Mouse (Mus musculus) forelimb bud, embryonic 11.5 days (tissue): ENCODE measurements around the gene Hs3st5.
"Not testable (repeated sequence)": the region's sequence is repeated elsewhere in the genome, so short reads cannot be mapped to it uniquely, and the experiment has no call there.

Source experiments
- DNase-seq: peaks from one replicate; pipeline ENCODE4 v3.0.0-alpha.2; 2012; ENCODE audit warnings: low read depth, low spot score

Hs3st5 gene

DNA sequence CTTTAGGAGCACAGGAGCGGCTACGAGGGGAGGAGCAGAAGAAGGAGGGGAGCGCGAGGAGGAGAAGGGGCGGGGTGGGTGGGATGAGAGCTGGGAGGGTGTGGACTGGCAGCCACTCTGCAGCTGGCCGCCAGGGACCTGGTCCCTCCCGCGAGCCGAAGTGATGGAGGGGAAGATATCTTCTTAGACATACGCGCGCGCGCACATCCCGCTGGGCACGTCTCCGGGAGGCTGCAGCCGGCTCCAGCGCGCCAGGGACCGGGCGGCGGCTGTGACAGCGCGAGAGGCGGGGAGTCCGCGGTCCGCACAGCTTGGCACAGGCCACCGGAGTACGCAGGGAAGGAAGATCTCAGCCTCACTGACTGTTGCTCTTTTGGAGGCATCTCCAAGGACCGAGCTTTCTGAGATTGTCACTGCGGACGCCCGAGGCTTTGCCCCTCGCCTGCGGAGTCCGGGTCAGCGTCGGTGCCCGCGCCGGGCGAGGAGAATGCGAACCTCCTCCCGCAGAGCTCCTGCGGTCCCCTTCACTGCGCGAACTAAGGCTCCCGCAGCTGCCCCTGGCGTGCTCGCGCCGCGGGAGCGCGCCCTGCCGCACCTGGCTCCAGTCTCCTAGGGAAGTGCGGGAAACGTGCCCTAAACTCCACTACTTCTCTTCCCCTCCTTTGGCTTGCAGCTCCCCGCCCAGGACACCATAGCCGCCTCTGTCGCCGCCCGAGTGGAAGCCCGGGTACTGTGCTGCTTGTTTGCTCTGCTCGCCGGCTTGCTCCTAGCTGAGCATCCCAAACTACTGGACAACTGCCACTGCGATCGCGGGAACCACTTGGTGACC is at the start of gene Hs3st5:
Hs3st5 (plus strand) TSS at position 88 of the 829 bp plus-strand sequence.
- DNase-seq: peak; percentile 10

DNA sequence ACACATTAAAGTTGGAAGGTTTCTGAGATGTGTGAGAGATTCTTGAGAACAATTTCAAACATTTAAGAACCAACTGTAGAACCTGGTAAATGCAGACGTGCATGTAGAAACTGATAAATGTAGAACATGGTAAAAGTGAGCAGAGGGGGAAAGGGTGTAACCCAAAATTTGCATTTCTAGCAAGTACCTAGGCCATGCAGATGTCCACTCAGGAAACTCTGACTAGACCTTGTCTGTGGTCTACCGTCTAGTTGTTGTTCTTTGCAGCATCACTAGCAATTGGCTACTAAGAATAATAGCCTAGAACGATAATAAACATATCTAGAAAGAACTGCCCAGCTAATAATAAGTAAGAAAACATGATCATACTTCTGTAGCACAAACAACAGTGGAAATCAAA is 38.0 kb upstream of the Hs3st5 start:
- DNase-seq: no peak

DNA sequence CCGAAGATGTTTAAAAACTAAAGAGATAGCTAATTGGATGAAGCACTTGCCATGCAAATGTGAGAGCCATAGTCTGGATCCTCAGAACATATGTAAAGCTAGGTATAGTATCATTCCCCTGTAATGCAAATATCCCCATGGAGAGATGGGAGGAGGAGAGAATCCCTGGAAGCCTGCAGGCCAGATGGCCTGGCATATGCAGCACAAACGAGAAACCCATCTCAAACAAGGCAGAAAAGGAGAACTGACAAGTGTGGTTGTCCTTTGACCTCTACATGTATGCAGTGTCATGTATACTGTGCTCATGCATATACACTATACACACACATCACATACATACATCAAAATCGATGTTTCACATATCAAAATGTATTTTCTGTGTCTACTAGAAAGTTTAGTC is 35.5 kb upstream of the Hs3st5 start:
- no peak for DNase-seq

DNA sequence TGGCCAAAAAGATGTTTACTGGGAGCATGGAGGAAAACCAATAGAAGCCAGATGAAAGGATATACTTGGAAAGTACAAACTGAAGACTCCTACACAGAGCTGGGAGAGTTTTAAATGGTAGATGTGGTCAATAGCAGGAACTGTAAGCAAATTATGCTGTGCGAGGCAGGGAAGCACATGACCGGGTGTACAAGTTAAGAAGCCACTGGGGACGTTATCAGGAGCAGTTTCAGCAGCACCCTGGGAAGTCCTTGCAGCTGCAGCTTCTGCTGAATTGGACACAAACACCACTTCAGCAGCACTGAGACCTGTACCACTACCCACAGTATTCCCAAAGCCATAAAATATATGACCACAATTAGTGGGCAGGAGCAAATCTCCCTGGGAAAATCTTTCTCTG is 31.8 kb upstream of the Hs3st5 start:
- peak; percentile 2 for DNase-seq

DNA sequence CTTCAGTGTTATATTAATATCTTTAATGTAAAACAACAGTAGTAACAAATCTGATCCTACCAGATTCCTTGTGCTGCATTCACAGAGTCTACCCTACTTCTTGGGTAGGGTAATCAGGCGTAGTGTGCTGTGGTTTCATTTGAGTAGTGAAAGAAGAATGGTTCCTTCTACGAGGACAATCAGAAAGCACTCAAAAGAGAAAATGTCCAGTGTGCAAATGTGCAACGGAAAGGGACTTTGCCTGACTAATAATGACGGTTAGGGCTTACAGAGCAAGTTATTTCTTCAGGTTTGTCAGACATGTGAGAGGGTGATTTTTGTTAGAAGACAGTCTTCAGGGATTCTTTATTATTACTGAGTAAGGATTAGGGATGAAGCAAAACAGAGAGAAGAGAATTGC is 29.1 kb upstream of the Hs3st5 start:
- DNase-seq: no peak

DNA sequence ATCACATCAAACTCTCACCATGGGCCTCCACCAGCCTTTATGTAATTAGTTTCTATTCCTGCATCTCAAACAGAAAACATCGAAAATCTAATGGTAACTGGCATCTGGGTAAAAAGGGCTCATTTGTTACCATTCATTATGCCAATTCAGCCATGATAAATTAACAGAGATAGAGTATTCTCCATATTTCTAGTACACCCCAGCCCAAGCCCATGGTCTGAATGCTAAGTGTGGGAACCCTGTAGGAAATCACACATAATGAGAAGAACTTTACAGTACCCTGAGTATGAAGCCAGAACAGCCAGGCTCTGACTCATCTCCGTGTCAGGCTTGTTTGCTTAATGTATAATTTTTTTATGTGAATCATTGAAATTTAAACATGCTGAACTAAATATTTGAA is 23.3 kb upstream of the Hs3st5 start:
- no peak for DNase-seq

DNA sequence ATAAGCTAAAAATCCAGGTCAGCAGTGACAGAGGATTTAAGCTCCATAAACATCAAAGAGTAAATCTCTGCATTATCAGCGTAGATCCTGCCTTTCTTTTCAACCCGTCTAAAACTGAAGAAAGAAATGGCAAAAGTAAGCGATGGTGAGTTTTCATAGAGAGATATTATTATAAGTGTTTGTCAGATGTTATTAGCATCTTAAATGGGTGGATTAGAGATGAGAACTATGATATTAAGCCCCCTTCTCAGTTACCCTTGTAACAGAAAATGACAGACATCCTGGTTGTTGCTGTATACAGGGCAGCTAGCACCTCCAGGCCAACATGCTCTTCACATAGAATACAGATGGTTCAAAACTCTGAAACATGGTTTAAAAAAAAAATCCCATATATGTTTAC is 22.6 kb upstream of the Hs3st5 start:
- no peak for DNase-seq

DNA sequence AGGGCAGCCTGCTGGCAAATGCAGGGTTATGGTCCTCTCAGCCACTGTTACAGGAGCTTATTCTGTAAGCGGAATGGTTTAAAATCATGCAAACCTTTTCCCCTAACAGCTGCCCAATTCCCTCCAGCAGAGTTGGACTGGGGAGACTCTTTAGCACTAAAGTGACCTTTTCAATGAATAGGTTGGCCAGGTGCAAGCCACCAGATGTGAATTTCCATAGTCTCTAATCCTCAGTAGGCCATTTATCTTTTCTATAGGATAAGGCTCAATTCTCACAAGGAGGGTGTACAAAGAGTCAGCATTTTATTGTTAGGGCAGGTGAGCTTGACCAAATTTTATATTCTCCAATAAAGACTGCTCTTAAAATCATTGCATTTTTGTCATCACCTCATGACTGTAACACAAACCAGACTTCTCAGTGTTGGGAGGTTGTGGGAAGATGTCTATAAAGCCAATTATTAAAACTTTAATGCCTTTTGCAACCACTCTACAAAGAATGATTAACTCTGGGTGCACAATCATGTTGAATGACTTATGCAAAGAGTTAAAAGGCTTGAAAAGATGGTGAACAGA is 21.8 kb upstream of the Hs3st5 start:
- DNase-seq: peak; percentile 71

DNA sequence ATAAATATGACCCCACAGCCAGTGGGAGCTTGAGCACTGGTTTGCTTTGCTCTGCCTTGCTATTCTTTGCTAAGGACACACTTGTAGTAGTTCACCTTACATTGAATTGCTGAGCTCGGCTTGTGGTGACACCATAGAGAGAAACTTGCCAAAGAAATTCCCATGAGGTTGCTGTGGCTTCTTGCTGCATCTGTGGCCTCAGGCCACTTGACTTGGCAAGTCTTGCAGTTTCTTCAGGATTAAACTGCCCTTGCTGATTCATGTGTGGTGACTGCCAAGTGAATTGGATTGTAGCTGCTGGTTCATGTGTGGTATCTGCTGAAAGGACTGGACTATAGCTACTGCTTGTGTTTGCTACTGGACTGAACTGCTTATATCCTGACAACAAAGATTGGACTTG is 13.0 kb upstream of the Hs3st5 start:
- DNase-seq: no peak

DNA sequence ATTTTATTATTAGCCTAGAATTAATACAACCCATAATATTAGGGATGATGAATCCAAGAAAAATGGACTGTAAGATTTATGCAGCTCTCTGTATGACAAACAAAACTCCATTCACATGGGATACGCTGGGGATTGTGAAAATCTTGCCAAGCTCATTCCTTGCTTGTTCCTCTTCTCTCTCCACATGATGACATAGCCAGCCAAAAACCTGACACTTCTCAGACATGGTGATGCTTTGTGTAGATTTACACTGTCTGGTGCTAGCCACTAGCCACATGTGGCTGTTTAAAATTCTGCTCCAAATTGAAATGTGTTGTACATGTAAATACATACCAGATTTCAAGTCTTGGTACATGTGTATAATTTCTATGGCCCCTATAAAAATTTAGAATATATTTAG is 6.9 kb upstream of the Hs3st5 start:
- DNase-seq: no peak

DNA sequence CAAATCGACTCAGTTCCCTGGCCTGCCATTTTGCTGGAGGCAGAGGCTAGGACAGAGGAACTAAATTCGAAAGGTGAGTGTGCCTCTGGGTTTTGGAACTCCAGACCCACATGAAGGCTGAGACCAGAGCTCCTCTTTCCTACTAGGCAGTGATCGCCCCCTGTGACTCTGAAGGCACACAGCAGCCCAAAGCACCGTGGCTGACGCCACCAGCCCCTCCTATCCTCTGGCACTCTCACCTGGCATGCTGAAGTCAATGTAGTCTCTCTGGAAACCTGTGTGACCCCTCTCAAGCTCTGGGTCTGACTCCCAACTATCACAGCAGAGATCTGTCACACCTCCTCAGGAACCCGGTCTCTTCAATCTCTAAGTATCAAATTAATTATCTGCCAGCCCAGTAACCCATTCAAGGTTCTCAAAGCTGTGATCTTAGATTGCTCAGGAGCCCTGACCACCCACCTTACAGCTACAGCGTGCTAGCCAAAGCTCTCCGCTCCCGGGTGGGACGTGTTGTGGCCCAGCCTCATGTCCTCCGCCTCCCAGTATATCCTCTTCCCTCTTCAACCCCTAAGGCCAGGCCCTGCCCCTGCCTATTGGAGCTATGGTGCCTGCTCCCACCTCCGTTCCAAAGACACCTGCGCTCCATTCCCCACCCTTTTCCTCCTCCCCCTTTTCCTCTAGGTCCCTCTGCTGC is 434 bp upstream of the Hs3st5 start:
- DNase-seq: peak; percentile 24

DNA sequence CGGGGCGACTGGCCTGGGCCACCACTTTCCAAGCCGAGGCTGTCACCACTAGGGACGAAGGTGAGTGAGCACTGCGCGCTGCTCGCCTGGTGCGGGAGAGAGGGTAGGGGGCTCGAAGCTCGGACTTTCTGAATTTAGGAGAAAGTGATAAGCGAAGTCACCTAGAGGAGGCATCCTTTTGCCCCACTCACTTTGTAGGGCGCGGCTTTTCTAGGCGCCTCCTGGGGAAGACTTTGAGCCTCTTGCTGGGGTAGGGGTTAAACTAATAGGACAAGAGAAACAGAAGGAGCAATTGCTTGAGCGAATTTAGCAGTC is 899 bp downstream of the Hs3st5 start:
- peak; percentile 4 for DNase-seq

DNA sequence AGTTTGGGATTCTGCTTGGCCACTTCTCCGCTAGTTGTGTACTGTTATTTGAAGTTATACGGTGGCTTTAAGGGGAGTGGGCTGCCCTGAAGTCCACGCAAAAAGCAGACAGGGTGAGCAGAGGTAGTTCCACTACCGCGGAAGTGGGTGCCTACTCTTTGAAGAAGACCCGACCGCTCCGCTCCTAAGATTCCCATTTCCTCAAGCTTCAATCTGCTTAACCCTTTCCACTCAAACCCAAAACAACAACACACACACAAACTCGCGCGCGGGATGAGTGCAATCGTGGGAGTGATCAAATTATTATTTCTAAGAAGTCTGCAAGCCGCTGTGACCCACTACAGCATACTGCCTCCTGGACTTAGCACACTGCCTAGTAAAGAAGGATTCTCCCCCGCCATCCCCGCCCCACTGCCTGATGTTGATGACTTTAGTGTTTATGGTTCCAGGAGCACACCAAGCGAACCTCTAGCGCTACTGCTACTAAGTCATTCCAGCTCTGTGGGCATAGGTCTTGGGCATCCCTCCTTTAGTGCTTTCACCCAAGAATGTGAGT is 1.5 kb downstream of the Hs3st5 start:
- DNase-seq: peak; percentile 4

DNA sequence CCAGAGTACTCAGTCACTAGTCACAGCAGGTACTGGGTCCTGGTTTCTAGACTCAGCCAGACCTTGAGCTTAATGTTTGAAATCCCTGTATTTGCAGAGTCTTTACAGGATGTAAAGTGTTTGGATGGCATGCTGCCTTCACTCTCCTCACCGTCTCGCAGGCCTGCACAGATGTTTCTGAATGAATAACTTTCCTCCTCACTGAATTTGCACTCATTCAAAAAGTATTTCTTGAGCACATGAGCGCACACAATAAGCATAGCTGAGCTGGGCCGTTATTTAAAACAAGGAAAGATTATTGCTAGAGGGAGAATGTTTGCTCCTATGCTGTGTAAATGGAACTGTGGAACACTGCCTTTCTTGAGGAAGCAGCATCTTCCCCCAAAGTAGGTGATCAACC is 2.9 kb downstream of the Hs3st5 start:
- DNase-seq: no peak

DNA sequence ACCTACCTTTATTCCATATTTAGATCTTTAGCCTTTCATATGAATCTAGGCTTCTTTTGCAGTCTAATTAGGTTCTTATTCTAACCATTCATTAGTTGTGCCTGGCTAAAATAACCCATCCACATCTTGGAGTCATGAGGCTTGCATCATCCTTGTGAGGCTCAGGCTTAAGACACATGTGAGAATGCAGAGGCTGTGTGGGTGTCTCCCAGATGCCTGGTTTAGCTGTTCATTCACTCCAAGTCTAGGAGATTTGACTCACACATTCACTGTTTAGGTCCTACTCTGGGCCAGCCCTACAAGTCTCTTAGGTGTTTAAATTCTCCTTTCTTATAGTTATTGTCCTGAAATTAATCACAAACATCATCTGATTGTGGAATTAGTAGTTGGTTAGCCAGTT is 17.3 kb downstream of the Hs3st5 start:
- DNase-seq: no peak

DNA sequence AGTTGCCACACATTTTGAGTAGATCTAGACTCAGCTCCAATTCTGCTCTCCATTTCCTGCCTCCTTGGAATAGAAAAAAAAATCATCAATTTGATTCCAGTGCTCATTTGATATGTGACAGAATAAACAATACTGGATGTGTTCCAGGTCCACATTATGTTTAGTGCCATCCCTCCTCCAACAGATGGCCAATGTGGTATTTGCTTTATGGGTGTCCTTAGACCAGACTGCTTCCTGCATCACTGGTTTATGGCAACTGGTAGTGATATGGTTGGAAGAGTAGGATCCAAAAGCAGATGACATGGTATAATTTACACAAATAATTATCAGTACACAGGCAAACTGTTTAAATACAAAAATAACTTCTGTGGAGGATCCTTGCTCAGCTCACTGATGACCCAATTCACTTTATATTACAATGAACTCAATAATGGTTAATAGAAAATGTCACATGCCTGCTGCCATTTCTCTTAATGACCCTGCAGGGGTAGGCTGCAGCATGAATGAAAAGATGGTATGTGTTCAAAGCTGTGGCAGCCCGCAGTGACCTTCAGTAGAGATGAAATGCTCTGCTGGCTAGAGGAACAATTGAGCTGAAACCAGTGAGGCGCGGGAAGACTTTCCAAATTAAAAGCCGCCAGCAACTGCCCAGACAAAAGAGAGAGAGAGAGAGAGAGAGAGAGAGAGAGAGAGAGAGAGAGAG is 27.2 kb downstream of the Hs3st5 start:
- no peak for DNase-seq

DNA sequence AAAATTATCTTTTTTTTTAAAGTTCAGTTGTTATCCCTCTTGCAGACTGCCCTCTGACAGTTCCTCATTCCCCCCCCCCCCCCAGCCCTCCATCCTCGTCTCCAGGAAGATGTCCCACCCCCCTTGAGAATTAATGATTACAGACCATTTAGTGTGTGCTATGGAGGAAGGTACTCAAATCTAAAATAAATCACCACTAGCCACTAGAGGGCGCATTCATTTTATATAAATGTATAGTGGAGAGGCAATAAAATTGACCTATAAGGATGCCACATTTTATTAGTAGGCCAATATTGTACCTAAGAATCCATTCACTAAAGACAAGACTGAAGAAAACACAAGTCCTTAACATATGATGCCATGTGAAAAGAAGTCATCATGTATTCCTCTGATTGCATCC is 40.0 kb downstream of the Hs3st5 start:
- peak; percentile 32 for DNase-seq

DNA sequence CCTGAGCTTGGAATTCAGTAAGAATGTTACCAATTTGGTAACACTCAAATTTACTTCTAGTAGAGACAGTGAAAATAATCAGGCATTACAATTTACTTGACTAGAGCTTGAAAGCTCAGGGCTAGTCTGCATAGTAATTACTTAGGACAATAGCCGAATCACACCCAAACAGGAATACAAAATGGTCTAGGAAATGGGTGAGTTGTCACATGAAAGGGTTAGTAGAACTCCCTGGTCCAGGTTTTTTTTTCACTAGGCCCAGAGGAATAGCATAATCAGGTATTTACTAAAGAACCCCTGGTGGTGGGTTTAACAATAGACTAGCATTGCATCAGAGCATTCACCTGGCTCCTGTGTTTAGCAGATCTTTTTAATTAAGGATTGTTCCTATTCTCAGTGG is 41.1 kb downstream of the Hs3st5 start:
- DNase-seq: not testable (repeated sequence)

DNA sequence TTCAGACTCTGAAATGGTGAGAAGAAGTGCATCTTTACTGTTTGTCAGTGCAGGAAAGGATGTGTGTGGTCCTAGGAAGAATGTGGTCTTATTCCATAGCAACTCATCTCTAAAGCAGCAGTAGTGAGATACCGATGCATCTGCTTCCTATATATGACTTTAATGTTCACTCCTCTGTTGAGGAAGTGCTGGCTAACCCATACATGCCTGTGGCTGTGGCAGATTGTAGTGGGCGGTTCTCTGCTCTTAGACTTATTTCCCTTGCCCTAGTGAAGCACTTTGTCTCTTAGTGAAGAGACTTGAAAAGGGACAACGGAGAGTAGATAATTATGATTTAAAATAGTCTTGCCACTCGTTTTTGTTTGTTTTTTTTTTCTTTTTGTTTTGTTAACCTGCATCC is 47.4 kb downstream of the Hs3st5 start:
- no peak for DNase-seq

DNA sequence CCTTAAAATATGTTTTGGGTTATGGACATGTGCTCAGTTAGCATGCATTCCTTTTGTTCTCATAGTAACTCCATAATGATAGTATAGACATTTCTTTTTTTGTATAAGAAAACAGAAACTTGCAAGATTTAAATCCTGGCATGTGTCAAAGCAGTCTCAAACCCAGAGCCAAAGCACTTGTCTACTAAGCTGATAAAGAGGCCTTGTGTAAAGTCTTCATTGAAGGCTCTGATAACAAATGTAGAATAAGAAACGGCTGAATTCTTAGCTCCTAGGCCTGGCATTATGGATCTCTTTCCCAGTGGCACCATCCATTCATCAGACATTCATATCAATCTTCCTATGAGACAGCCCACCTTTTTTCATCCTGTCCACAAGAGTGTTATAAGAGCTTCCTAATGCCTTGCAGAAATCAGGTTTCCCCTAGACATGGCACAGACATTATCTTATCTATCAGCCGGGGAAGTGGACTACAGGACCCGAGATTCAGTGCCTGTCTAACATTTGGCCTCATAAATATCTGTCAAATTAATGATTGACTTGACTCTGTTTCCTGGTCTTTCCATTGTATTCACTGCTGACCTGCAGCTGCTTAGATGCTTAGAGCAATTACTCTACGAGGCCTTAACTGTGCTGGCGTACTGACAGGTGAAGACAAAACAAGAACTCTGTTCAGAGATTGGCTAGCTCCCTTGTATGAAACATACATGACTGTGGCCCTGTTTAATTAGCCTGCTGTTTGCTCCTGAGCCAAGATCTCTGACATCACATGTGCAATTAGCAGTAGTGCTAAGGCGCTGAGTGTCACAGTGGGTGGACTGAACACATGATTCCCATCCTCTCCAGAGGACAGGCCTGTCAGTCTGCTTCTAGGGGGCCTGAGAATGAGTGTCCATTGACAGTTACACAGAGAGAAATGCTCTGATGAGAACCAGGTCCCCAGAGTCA is 48.6 kb downstream of the Hs3st5 start:
- no peak for DNase-seq

DNA sequence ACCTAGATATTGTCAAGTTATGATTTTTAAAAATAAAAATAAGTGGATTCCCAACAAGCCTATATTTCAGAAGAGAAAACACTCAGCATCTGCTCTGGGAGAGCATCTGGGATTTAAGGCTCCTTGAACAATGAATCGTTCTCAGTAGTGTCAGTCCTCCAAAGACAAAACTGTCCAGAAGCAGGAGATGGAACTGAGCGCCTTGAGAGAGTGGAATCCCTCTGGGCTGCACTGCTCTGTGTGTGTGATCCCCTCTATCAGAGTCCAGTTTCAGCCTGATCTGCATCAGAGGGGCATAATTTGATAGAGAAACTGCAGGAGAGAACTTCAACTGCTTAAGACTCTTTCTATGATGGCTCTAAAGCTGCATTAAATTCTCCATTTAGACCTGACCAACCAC is 49.5 kb downstream of the Hs3st5 start:
- DNase-seq: no peak
